8 mouse cellular contexts compared by ENCODE assay signal in the genomic region with DNA sequence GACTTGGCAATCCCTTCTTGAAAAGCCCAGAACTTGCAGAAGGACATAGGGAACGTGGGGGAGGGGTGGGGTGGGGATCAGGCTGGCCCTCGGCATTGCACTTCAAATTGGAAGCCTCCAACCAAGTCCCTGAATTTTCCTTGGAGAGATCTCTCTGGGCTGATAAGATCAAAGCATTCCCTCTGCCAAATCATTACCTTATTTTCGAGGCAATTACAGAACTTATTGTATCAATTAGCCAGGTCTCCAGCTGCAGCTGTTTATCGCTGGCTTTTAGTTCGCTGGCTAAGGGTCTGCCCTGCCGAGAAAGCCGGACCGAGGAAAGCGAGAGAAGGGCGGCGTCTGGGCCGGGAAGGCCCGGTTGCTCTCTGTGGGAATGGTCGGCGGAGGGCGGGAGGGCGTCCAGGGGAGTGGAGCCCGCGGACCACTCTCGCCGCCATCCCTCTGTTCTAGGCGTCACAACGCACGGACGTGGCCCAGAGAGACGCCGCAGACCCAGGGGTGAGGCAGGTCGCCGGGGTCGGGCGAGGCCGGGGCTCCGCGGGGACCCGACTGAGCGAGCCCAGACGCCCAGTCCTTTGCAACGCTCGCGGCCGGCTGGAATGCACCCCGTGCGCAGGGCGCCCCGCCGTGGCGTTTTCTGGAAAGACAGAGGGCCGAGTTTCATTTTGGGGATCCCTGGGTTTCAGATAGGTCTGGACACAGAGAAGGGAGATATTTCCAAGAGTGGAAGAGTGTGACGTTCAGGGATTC. TPM values are rescaled to one million over a fixed set of nuclear protein-coding genes. Genes with fewer than 3 reads are reported as not detected.
DNase-seq lines count a peak whose midpoint lies in the region; ATAC-seq and TF ChIP-seq lines count a peak whose summit lies in the region.

No protein-coding gene starts in this region.

- no peaks in the 10 kb centered on the region for H3K36me3 ChIP-seq in forebrain, embryonic 11.5 days (ENCODE audit: control insufficient read depth, insufficient read depth, low read length)
- no peaks in the 10 kb centered on the region for H3K36me3 ChIP-seq in heart, embryonic 16.5 days (ENCODE audit: control insufficient read depth, insufficient read depth)
- H3K36me3 ChIP-seq in liver, embryonic 14.5 days (replicated peaks; ENCODE audit: control insufficient read depth, insufficient read depth, low read depth): no peaks in the 10 kb centered on the region
- no peaks in the 10 kb centered on the region for H3K36me3 ChIP-seq in neural tube, embryonic 12.5 days
- no peaks in the 10 kb centered on the region for H3K36me3 ChIP-seq in testis, adult 2 months (ENCODE audit: control insufficient read depth, insufficient read depth, low read length)

- peak overlapping the region; percentile 44 for H3K4me3 ChIP-seq in forebrain, embryonic 11.5 days (ENCODE audit: low read depth, low read length)
- H3K4me3 ChIP-seq in heart, embryonic 16.5 days (ENCODE audit: low read length): peak overlapping the region; percentile 75
- peak overlapping the region; percentile 45 to 51 for H3K4me3 ChIP-seq in liver, embryonic 14.5 days (ENCODE audit: insufficient read depth in 1 of 2, low read depth in 2 of 2, low read length in 2 of 2)
- peak overlapping the region; percentile 51 for H3K4me3 ChIP-seq in neural tube, embryonic 12.5 days
- H3K4me3 ChIP-seq in testis, adult 2 months (ENCODE audit: control insufficient read depth, low read depth, low read length): peak overlapping the region; percentile 81

- peak; percentile 78 for DNase-seq in CD4-positive, CD25-positive, alpha-beta regulatory T cell, adult 2 months (ENCODE audit: low read depth, low spot score)
- peak; percentile 70 for DNase-seq in brain, embryonic 14.5 days (ENCODE audit: low read depth)
- DNase-seq in forebrain, embryonic 11.5 days (ENCODE audit: low spot score): peak; percentile 92
- peak; percentile 81 to 95 for DNase-seq in kidney, postnatal 36 days
- DNase-seq in liver, embryonic 14.5 days (ENCODE audit: low read depth in 3 of 3, low spot score in 3 of 3): peak; percentile 4 to 41 (median 13)

- H3K4me2 ChIP-seq in forebrain, embryonic 11.5 days (ENCODE audit: low read depth, low read length, severe bottlenecking): peak overlapping the region; percentile 77
- peak overlapping the region; percentile 89 for H3K4me2 ChIP-seq in heart, embryonic 16.5 days (ENCODE audit: low read depth, low read length)
- H3K4me2 ChIP-seq in liver, embryonic 14.5 days (ENCODE audit: low read depth): peak overlapping the region; percentile 69
- peak overlapping the region; percentile 73 for H3K4me2 ChIP-seq in neural tube, embryonic 12.5 days (replicated peaks)

- ATAC-seq in forebrain, embryonic 11.5 days (replicated peaks; ENCODE audit: low FRiP score): peak; percentile 77
- peak; percentile 76 for ATAC-seq in heart, embryonic 16.5 days (replicated peaks; ENCODE audit: extremely low read depth, insufficient read depth, low FRiP score)
- ATAC-seq in liver, embryonic 14.5 days (ENCODE audit: insufficient read depth): peak; percentile 41; the same call in 1 of the 2 replicates
- peak; percentile 64 for ATAC-seq in neural tube, embryonic 12.5 days (ENCODE audit: low FRiP score, low read depth)

- TF ChIP-seq POLR2A in brain, embryonic 14.5 days (IDR thresholded peaks at IDR 0.05; ENCODE audit: borderline replicate concordance, extremely low read depth, insufficient read depth, insufficient read length, poor library complexity, severe bottlenecking): no peak
- no peak for TF ChIP-seq POLR2A in testis, adult 2 months (IDR thresholded peaks at IDR 0.05; ENCODE audit: control insufficient read depth, low read depth, low read length)

- H3K27me3 ChIP-seq in forebrain, embryonic 11.5 days (ENCODE audit: control insufficient read depth, insufficient read depth, low read length): peaks cover 13% of the 10 kb centered on the region
- peaks cover 5% of the 10 kb centered on the region; the same call in 1 of the 2 replicates for H3K27me3 ChIP-seq in heart, embryonic 16.5 days (ENCODE audit: control insufficient read depth, insufficient read depth, low read length)
- peaks cover 12% of the 10 kb centered on the region for H3K27me3 ChIP-seq in liver, embryonic 14.5 days (ENCODE audit: control insufficient read depth, insufficient read depth, low read length)
- peaks cover 32% of the 10 kb centered on the region for H3K27me3 ChIP-seq in neural tube, embryonic 12.5 days (replicated peaks)
- no peaks in the 10 kb centered on the region for H3K27me3 ChIP-seq in testis, adult 2 months (ENCODE audit: control insufficient read depth, insufficient read depth, low read length)

- 0 out of 2 replicates have a peak overlapping the region, but pooled peaks have one; percentile 31 for H3K27ac ChIP-seq in forebrain, embryonic 11.5 days (ENCODE audit: low read depth, low read length)
- H3K27ac ChIP-seq in heart, embryonic 16.5 days (ENCODE audit: low read length): peak overlapping the region; percentile 71
- H3K27ac ChIP-seq in liver, embryonic 14.5 days: no peak overlapping the region
- H3K27ac ChIP-seq in neural tube, embryonic 12.5 days: no peak overlapping the region
- no peak overlapping the region; the same call in 1 of the 2 replicates for H3K27ac ChIP-seq in testis, adult 2 months (ENCODE audit: control insufficient read depth, insufficient read depth, low read depth, low read length)

- TF ChIP-seq EP300 in liver, embryonic 14.5 days (IDR thresholded peaks at IDR 0.05; ENCODE audit: low read depth): no peak

- under 1% methylated on average over 49 of the region's 49 CpGs for WGBS in forebrain, embryonic 11.5 days
- 2% methylated on average over 49 of the region's 49 CpGs for WGBS in heart, embryonic 16.5 days
- WGBS in liver, embryonic 14.5 days (ENCODE audit: insufficient replicate concordance): 1% methylated on average over 49 of the region's 49 CpGs
- under 1% methylated on average over 49 of the region's 49 CpGs for WGBS in neural tube, embryonic 12.5 days

- peak overlapping the region; percentile 64 for H3K9ac ChIP-seq in forebrain, embryonic 11.5 days (ENCODE audit: low read length)
- peak overlapping the region; percentile 87 for H3K9ac ChIP-seq in heart, embryonic 16.5 days (ENCODE audit: low read length)
- H3K9ac ChIP-seq in liver, embryonic 14.5 days (replicated peaks): peak overlapping the region; percentile 4
- H3K9ac ChIP-seq in neural tube, embryonic 12.5 days: peak overlapping the region; percentile 60

- TF ChIP-seq CTCF in brain, embryonic 14.5 days (IDR thresholded peaks at IDR 0.05; ENCODE audit: borderline replicate concordance, extremely low read depth, insufficient read depth, insufficient read length): peak; percentile 70
- TF ChIP-seq CTCF in liver, embryonic 14.5 days (IDR thresholded peaks at IDR 0.05; ENCODE audit: low read depth): peak; percentile 72
- TF ChIP-seq CTCF in testis, adult 2 months (IDR thresholded peaks at IDR 0.05; ENCODE audit: control insufficient read depth, insufficient read depth, insufficient replicate concordance, low read depth, low read length): peak; percentile 45; the same call in 1 of the 2 replicates

- peaks cover 5% of the 10 kb centered on the region; the same call in 1 of the 2 replicates for H3K4me1 ChIP-seq in forebrain, embryonic 11.5 days (replicated peaks; ENCODE audit: control insufficient read depth, insufficient read depth, low read length)
- H3K4me1 ChIP-seq in heart, embryonic 16.5 days (ENCODE audit: control insufficient read depth, insufficient read depth, low read length): peaks cover 8% of the 10 kb centered on the region
- H3K4me1 ChIP-seq in liver, embryonic 14.5 days (replicated peaks; ENCODE audit: control insufficient read depth in 2 of 2, insufficient read depth in 2 of 2, low read length in 1 of 2): peaks cover 0 to 4% of the 10 kb centered on the region in 2 experiments; a peak in 1 of 4 replicates
- H3K4me1 ChIP-seq in neural tube, embryonic 12.5 days: peaks cover 8% of the 10 kb centered on the region
- H3K4me1 ChIP-seq in testis, adult 2 months (ENCODE audit: control insufficient read depth, insufficient read depth, low read length): peaks cover 4% of the 10 kb centered on the region

- no peaks in the 10 kb centered on the region for H3K9me3 ChIP-seq in forebrain, embryonic 11.5 days (ENCODE audit: control insufficient read depth, low read length)
- H3K9me3 ChIP-seq in heart, embryonic 16.5 days (replicated peaks; ENCODE audit: control insufficient read depth, low read length): peaks cover 4% of the 10 kb centered on the region; the same call in 1 of the 2 replicates
- H3K9me3 ChIP-seq in liver, embryonic 14.5 days (ENCODE audit: control insufficient read depth, low read length): no peaks in the 10 kb centered on the region
- H3K9me3 ChIP-seq in neural tube, embryonic 12.5 days: no peaks in the 10 kb centered on the region

RNA-seq across cellular contexts. Expression of gene Wnt2b, which starts 6.0 kb away (rescaled TPM):
- polyA plus RNA-seq in brain, embryonic 14.5 days (2012; rRNA removed): 1.8 and 3.0 TPM in 2 replicates
- polyA plus RNA-seq in forebrain, embryonic 11.5 days (2014; fragmentation: Nextera tagmentation; extraction: Ambion mirVana): 1.2 and 1.4 TPM in 2 replicates
- polyA plus RNA-seq in heart, embryonic 16.5 days (2015; fragmentation: Nextera tagmentation; extraction: Ambion mirVana): 1.0 and 1.1 TPM in 2 replicates
- polyA plus RNA-seq in liver, embryonic 14.5 days (2012; rRNA removed): 0.04 and 0.06 TPM in 2 replicates
- polyA plus RNA-seq in liver, embryonic 14.5 days (2014; fragmentation: Nextera tagmentation; extraction: Ambion mirVana): 0.13 TPM in 1 of 2 replicates, not detected in the other
- polyA plus RNA-seq in neural tube, embryonic 12.5 days (2016; fragmentation: Nextera tagmentation; extraction: Ambion mirVana): 0.70 and 0.72 TPM in 2 replicates
- polyA plus RNA-seq in testis, adult 2 months (2012; rRNA removed): 1.5 and 1.7 TPM in 2 replicates

Comparison
In these comparisons a context has a peak if more than half of its experiments do, and no peak if none do; other contexts are left out.
1. DNase-seq: peak in every context shown above with its lines; median percentile 92 in forebrain, embryonic 11.5 days; 88 in kidney, postnatal 36 days; 78 in CD4-positive, CD25-positive, alpha-beta regulatory T cell, adult 2 months; 70 in brain, embryonic 14.5 days; 13 in liver, embryonic 14.5 days.
2. H3K27ac ChIP-seq: peak in forebrain, embryonic 11.5 days (single experiment) and heart, embryonic 16.5 days (single experiment); none in liver, embryonic 14.5 days (single experiment), neural tube, embryonic 12.5 days (single experiment) and testis, adult 2 months (single experiment).
3. H3K9ac ChIP-seq: peak in every context shown above with its lines; median percentile 87 in heart, embryonic 16.5 days; 64 in forebrain, embryonic 11.5 days; 60 in neural tube, embryonic 12.5 days; 4 in liver, embryonic 14.5 days.
4. Peak in every context shown above with its lines, with median percentiles within 50 percentile points of each other: CTCF ChIP-seq, ATAC-seq, H3K4me2 ChIP-seq and H3K4me3 ChIP-seq.